Mouse (Mus musculus): Measurements from ENCODE around the gene Zfp994.
"Not testable (repeated sequence)": the region's sequence is repeated elsewhere in the genome, so short reads cannot be mapped to it uniquely, and the experiment has no call there.

Zfp994 gene

GRCm38 (mm10) chr17:22225422-22226012 lies at the start of gene Zfp994:
Gene Zfp994, minus strand, starts transcription at chr17:22225616.
- in situ Hi-C loops (cut with MboI): not testable (repeated sequence)

GRCm38 (mm10) chr17:22230701-22231100 lies 5.3 kb upstream of the Zfp994 start:
- in situ Hi-C loops (cut with MboI): not testable (repeated sequence)

GRCm38 (mm10) chr17:22225015-22225414 lies 401 bp downstream of the Zfp994 start:
- in situ Hi-C loops (cut with MboI): not testable (repeated sequence)

GRCm38 (mm10) chr17:22165722-22166294 lies 59.6 kb downstream of the Zfp994 start, which contains the start of gene Zfp947:
Gene Zfp947, minus strand, starts transcription at chr17:22166190.
- in situ Hi-C loops (cut with MboI): not testable (repeated sequence)

- in situ Hi-C loops (cut with MboI): not testable (repeated sequence)
These were observed 60.1 kb downstream of the Zfp994 start for GRCm38 (mm10) chr17:22165304-22165703.

GRCm38 (mm10) chr17:22153951-22154350 lies 71.5 kb downstream of the Zfp994 start:
- in situ Hi-C loops (cut with MboI): not testable (repeated sequence)
